Mouse (Mus musculus) kidney, adult 2 months (tissue): ENCODE data around the gene Lyrm1.

ENCODE experiments used
- CTCF ChIP-seq: fragments of 200-500 bp; conservative IDR thresholded peaks from 2 replicates; pipeline ENCODE4 v1.5.1; 2011; ENCODE audit warnings: low read depth, mild to moderate bottlenecking, control low read depth, low read length, moderate library complexity, mixed read lengths; ENCODE audit not compliant: insufficient read depth, insufficient read length
- POLR2A ChIP-seq: fragments of 200-500 bp; IDR thresholded peaks from one replicate; pipeline ENCODE4 v1.6.1; 2011; ENCODE audit warnings: low read depth, low read length, control low read depth

DNA sequence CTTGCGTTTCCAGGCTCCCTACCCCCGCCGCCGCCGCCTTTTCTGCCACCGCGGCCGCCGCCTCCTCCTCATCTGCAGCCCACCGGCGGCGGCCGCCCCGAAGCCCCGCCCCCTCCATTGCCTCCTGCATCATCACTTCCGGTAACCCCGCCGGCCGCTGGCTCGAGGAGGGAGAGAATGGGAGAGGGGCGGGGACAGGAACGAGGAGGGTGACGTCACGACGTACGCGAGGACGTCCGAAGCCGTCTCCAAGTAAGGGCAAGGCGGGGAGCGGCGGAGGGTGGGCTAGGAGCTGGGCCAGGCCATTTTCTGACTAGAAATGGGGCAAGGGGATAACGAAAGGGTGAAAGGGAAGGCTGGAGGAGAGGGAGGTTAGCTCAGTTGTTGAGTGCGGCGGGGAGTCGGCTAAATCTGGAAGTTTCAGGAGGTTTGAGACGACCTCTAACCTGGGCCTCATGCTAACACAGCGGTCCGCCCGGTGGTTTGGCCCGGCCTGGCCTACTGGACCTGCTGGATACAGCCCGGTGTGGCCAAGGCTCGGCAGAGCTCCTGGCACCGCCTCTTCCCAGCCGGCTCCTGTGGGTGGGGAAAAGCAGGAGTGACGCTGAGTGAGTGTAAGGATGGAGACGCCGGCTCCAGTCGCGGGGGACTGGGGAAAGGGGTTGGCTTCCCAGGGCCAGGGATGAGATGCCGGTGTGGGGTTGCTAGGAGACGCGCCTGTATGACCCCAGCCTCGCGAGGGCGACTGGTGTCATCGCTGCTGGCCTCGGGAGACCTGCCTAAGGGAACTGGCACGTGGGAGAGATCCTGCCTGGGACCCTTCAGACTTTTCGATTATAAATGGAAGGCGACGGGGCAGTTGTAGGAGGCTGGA is at the start of gene Lyrm1, which contains the start of gene Dcun1d3:
- TF ChIP-seq CTCF (no peak), POLR2A (no peak)
